Mouse (Mus musculus) heart, postnatal 36 days (tissue): ENCODE results near the gene Saysd1. TPM values are rescaled to one million over a fixed set of nuclear protein-coding genes. Genes with fewer than 3 reads are reported as not detected.
A peak's percentile ranks its signal among the peaks of the same experiment; 100 is the strongest.

Experiments used
- DNase-seq, 2 experiments: peaks; one replicate each; pipeline ENCODE4 v3.0.0; 2021 to 2022
- intact Hi-C: fragments of 180-260 bp; cut with DNase I; formaldehyde crosslinking; loops from one replicate; pipeline ENCODE4 v1.15.1; 2025
- total RNA-seq, 2 experiments: library from RNA; stranded (reverse); gene quantifications; 2 replicates each; pipeline ENCODE4 v1.2.3; 2021

Saysd1 gene
- 1 to 10 TPM; 2.7 to 3.2 TPM for total RNA-seq

DNA sequence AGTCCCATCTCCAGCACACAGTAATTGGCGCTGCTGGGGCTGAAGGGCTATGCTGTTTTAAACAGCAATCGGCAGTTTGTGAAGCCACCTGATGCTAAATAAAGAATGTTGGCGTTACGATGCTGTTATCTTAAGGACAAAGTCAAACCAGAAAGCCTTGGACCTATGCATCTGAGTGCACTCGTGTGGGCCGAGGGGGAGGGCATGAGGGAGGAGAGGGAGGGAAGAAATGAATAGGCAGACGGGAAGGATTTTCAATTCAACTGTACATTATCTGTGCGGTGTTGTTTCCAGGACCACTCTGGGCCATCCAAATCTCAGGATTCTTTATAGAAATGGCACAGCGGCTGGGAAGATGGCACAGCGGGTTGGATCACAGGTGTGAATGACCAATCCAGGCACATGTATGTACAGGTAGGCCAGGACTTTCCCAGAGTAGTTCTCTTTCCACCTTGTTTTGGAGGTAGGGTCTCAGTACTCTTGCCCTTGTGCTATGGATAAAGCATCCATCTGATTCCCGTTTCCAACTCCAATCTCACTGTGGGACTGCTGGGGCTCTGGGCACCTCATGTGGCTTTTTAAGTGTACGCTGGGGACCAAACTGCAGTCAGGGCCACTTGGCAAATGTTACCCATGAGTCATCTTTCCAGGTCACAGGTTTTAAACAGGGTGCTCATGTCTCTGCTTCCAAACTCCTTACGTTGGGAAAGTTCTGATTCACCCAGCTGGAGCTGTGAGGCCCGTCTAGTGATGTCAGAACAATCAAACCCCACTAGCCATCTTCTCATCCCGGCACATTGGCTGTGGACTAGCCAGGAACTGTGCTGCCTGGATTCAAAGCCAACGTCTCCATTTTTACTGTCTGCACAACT lies at the start of gene Saysd1:
Gene Saysd1, minus strand, starts transcription at position 51 of the 872 bp plus-strand sequence.
- DNase-seq, result no peak
- intact Hi-C loops, result no loop called here

GRCm38 (mm10) chr14:20185426-20185825 lies 47.1 kb upstream of the Saysd1 start:
- no peak for DNase-seq
- intact Hi-C loops, result no loop called here

GRCm38 (mm10) chr14:20183701-20184100 lies 45.4 kb upstream of the Saysd1 start:
- intact Hi-C loops, result no loop called here

DNA sequence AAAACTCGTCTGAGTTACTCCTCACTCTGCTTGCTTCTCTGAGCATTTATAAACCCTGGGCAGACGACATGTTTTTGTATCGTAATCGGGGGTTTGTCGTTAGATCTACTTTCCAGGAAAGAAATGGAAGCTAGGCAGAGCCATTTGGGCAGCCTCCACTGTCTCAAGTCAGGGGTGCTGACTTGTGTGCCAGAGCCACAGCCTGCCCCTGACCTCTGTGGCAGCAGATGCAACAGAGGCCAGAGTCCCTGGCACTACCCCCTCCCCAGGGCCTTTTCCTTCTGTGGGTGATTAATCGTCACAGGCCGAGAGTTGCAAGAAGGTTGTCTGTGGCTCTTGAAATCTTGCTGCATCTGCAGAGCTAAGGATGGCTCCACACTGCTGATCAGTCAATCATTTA lies 44.3 kb upstream of the Saysd1 start:
- intact Hi-C loops, result no loop called here

More at GRCm38 (mm10) chr14:20183701-20184100, 45.4 kb upstream of the Saysd1 start:
- no peak for DNase-seq

DNA sequence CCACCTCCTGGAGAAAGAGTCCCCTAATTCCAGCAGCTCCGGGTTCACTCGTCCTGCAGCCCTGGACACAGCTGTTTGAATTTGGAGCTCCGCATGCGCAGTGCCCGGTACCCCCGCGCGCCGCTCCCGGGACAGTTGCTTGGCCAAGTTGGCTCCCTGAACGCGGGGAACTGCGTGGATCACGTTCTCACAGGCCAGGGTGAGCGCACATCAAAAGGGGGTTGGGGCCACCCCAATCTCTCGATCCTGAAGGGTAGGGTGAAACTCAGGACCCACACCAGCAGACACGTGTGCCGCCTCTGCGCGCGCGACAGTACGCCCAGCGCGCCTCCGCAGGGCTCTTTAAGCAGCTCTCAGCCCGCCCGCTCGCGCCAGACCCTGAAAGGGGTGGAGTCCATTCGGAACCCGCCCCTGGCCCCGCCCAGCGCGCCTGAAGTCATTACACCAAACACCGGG lies 43.2 kb upstream of the Saysd1 start, which contains the start of gene Kcnk5:
Gene Kcnk5, minus strand, starts transcription at position 344 of the 456 bp plus-strand sequence.
- peak; percentile 82 for DNase-seq
- intact Hi-C loops, result no loop called here

More for the DNA sequence above, 44.3 kb upstream of the Saysd1 start:
- no peak for DNase-seq

DNA sequence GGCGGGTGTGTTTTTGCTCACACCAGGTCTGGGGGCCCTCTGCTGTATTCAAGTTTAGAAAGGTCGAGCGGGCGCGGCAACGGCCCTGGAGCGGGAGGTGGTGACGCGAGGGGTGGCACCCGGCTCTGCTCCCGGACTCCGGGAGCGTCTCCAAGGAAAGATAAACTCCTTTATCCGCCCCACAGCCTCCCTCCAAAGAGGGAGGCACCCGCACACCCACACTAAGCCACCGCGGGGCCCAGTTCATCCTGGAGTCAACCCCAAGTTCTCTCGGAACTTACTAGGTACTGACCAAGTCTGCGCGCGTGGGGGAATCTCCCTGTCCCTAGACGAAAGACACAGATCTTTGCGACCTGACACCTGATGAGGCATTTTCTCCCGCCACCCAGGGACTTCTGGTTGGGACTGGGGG lies 42.4 kb upstream of the Saysd1 start:
- intact Hi-C loops, result no loop called here
- peak; percentile 23 to 30 for DNase-seq

GRCm38 (mm10) chr14:20180304-20180703 lies 42.0 kb upstream of the Saysd1 start:
- intact Hi-C loops, result no loop called here
- no peak for DNase-seq

DNA sequence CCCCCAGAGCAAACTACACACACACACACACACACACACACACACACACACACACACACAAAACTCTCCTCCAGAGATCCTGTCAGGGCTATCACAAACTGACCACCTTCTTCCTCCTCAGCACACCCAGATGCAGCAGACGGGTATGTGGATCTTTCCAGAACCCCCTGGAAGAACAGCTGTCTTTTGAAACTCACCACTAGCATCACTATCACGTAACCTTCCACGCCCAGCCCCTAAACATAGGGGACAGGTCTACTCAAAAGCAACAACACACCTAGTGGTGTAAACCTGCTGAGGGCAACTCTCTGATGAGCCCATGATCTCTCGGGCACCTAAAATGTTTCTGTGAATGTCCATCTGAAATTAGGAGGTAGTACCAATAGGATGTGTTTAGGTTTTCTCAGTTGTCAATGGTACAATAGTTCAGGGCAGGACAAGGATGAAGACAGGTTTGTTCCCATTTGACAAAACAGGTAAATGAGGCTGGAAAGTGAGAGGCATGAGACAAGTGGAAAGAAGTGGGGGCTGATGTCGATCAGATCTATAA lies 41.5 kb upstream of the Saysd1 start:
- no peak for DNase-seq

GRCm38 (mm10) chr14:20179080-20179479 lies 40.7 kb upstream of the Saysd1 start:
- no peak for DNase-seq
- intact Hi-C loops, result no loop called here

More for the DNA sequence above, 41.5 kb upstream of the Saysd1 start:
- intact Hi-C loops, result no loop called here

DNA sequence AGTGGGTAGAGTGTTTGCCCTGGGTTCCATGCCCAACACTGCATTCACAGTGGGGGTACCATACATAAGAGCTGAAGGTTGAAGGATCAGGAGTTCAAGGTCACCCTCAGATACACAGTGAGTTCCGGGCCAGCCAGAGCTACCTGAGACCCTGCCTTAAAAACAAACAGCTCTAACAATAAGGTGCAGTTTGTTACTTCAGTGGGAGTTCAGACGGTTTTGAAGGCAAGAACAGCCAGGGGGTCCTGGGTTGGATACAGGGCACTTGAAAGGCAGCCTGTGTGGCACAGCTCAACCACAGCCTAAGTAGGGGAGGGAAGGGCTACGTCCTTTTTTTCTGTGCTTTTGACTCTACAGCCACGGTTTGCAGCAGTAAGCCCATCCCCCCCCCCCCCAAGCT lies 40.3 kb upstream of the Saysd1 start:
- intact Hi-C loops, result no loop called here

GRCm38 (mm10) chr14:20177494-20178123 lies 39.3 kb upstream of the Saysd1 start:
- no peak for DNase-seq
- intact Hi-C loops, result no loop called here

More for the DNA sequence above, 40.3 kb upstream of the Saysd1 start:
- DNase-seq, result no peak

DNA sequence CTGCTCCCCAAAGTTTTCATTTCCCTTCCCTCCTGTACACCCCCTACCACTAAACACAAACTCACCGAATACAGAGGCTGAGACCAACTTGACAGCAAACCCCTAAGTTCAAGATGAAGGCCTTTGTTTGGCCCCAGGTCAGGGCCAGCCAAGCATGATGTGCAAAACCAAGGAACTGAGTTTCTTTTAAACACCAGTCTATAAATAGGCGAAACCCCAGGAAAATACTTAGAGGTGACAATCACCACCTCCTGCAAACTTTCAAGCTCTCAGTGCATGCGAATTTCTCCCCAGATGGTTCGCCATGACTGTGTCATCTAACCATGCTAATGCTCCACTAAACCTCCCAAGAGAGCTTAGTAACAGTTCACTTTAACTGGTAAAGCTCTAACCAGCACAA lies 37.4 kb upstream of the Saysd1 start:
- DNase-seq, result no peak
- intact Hi-C loops, result no loop called here

DNA sequence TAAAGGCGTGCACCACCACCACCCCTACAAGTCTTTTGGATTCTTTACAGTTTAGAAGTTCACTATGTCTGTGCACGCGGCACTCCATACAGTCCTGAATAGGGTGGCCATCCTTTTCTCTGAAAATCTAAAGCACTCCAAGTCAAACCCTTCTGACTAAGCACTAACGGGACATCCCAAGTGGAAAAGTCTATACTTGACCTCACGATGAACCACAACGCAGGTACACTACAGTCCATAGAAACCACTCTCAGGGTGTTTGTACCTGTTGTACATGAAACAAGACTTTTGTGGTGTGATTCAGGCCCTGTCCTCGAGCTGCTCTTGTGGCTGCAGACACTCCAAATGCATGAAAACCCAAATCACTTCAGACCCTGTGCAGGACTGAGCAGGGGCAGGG lies 36.8 kb upstream of the Saysd1 start:
- no peak for DNase-seq
- intact Hi-C loops, result no loop called here

- intact Hi-C loops, result no loop called here
- DNase-seq, result no peak
Observed at GRCm38 (mm10) chr14:20174696-20175095, 36.4 kb upstream of the Saysd1 start.

- intact Hi-C loops, result no loop called here
- DNase-seq, result no peak
Observed at GRCm38 (mm10) chr14:20173873-20174490, 35.6 kb upstream of the Saysd1 start.

DNA sequence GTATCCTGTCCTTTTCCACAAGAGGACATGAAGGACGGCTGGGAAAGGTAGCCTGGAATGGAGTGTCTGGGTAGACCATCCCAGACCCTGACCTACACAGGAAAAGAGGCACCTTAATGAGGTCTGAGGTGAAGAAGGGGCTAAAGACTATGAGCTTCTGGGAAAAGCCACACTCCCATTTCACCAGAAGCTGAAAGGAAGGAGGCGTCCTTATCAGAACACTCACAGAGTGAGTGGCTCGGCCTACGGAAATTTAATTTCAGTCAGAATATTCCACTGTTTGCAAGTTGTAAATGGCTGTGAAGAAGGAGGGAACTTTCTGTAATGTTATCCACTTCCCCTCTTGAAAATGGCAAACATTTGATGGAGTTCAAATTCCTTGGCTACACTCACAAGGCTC lies 34.6 kb upstream of the Saysd1 start:
- no peak for DNase-seq
- intact Hi-C loops, result no loop called here

GRCm38 (mm10) chr14:20172509-20172908 lies 34.2 kb upstream of the Saysd1 start:
- DNase-seq, result no peak
- intact Hi-C loops, result no loop called here

DNA sequence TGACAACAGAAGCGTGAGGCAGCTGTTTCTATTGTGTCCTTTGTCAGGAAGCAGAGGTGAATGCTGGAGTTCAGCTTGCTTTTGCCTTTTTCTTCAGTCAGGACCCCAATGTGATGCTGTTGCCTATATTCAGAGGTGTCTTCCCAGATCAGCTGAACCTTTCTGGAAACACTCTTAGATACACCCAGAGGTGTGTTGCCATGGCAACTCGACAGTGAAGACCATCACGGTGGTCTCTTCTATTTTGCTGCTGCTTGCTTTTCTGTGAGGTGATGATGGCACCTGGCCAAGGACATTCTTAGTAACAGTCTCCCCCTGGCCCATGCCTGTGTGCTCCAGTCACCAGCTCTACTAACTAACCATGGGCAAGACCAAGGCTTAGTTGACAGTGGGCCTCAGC lies 33.5 kb upstream of the Saysd1 start:
- intact Hi-C loops, result no loop called here
- no peak for DNase-seq

DNA sequence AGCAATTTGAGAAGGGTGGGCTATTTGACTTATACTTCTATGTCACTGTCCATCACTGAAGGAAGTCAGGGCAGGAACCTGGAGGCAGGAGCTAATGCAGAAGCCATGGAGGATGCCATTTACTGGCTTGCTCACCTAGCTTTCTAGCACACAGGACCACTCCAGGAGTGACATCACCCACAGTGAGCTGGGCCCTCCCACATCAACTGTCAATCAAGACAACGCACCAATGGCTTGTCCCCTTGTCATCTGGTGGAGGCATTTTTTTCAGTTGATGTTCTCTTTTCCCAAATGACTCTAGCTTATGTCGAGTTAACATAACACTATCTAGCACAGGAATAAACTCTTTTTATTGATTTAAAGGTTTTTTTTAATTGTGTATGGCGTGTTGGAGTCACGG lies 30.9 kb upstream of the Saysd1 start:
- no peak for DNase-seq
- intact Hi-C loops, result no loop called here

- intact Hi-C loops, result no loop called here
- DNase-seq, result no peak
Observed at GRCm38 (mm10) chr14:20168478-20168877, 30.1 kb upstream of the Saysd1 start.

GRCm38 (mm10) chr14:20168054-20168453 lies 29.7 kb upstream of the Saysd1 start:
- DNase-seq, result no peak
- intact Hi-C loops, result no loop called here
